Mouse (Mus musculus) fibroblast of lung, adult 2 months (primary cell): ENCODE results near the gene Hspa13.

ENCODE experiments used
- DNase-seq: peaks from one replicate; pipeline ENCODE4 v3.0.0-alpha.2; 2011; ENCODE audit warnings: low read depth

Hspa13 gene

GRCm38 (mm10) chr16:75766388-75767249 is at the start of gene Hspa13:
Gene Hspa13 (minus strand): TSS chr16:75767104.
- DNase-seq: peak; percentile 99

DNA sequence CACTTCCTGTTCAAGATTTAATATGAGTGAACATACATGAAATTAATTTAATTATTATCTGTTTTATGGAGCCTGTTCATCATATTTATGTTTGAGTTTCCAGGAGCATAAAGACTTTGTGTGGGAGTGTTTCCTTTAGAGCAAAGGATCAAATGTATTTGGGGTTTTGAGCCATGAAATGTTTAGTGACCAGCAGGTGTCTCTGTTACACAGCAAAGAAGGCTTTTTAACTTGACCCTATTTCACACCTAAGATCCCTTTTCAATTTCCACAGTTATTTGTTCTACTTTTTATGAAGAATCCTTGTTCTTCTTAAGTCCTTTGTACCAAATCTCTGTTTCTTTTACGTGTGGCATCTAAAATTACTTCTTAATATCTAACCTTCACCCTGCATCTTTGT is 12.4 kb upstream of the Hspa13 start:
- DNase-seq: peak; percentile 13

GRCm38 (mm10) chr16:75773222-75773621 is 6.3 kb upstream of the Hspa13 start:
- no peak for DNase-seq

GRCm38 (mm10) chr16:75767250-75768002 is 522 bp upstream of the Hspa13 start:
- no peak for DNase-seq

DNA sequence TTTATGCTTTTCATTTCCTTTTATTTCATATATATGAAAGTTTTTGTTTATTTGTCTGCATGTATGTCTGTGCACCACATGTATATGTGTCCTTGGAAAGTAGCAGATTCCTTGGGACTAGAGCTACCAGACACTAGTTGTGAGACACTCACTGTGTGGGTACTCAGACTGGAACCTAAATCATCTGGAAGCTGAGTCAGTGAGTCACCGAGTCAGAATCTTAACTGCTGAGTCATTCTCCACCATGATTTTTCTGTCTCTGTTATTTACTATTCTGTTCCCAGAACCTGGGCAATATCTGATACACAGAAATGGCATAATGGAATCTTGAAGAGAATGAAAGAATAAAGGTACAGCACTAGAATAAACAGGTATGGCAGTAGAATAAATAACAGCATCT is 14.0 kb downstream of the Hspa13 start:
- peak; percentile 65 for DNase-seq

GRCm38 (mm10) chr16:75750103-75750502 is 16.8 kb downstream of the Hspa13 start:
- DNase-seq: no peak

GRCm38 (mm10) chr16:75748926-75749325 is 18.0 kb downstream of the Hspa13 start:
- DNase-seq: no peak

GRCm38 (mm10) chr16:75744014-75744413 is 22.9 kb downstream of the Hspa13 start:
- DNase-seq: no peak

DNA sequence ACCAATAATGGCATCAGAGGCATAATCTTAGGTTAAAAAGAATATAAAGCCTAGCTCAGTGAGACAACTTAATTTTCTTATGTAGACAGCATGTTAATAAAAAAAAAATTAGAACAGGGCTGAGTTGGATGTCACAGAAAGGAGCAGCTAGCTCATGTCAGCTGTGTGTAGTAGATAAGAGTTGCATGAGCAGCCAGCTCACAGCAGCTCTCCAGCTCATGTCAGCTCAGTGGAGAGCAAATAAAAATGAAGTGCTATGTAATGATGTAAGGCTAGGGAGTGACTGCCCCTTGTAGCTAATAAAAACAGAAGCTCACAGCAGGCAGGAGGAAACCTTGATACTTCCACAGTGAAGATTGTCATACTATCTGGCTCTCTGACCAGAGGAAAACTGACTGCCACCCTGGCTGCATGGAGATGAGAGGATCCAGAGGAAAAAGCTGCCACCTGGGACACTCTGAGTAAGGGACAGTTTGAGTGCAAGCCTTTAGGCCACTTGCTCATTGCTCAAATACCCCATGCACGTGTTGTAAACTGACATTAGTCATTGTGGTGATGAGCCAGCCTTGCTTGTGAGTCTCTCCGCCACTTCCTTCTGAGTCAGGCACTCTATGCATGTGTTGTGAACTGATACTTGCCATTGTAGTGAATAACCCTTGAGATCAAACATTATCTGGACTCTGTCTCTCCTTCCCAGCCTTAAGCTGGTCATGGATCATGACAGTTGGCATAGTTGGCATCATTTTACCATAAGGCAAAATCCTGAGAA is 49.3 kb downstream of the Hspa13 start:
- no peak for DNase-seq

DNA sequence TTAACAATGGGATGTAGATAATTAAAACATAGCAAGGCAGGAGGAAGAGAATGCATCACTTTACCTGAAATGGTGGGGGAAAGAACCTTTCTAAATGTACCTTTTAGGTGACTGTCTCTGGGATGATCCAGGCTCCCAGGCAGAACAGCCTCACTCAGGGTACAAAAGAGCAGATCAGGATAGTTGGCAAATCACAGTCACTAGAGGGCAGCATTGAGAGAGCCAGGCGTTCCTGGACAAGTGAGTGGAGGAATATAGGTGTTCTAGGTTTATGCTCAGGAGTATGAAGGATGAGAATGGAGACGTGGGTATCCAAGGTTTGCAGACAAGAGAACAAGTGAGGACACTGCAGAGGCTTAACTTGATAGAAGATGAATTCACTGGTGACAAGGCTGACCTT is 70.7 kb downstream of the Hspa13 start:
- peak; percentile 10 for DNase-seq
